Mouse (Mus musculus) hindbrain, embryonic 15.5 days (tissue): ENCODE results near the gene Wnt3a. TPM values are rescaled to one million over a fixed set of nuclear protein-coding genes. Genes with fewer than 3 reads are reported as not detected.
A peak's percentile ranks its signal among the peaks of the same experiment; 100 is the strongest.

Experiments
- ATAC-seq: fragments of 200-750 bp; cut with Nextera tagmentation; 2 replicates; pipeline ENCODE4 v1.8.0; 2017; ENCODE audit warnings: low read depth, moderate number of reproducible peaks, moderate TSS enrichment; ENCODE audit not compliant: low FRiP score
- H3K27ac ChIP-seq: fragments of 300-500 bp; sonication (generic); replicated peaks from 2 replicates; pipeline ENCODE4 v1.5.1; 2015; ENCODE audit warnings: mild to moderate bottlenecking, inconsistent platforms
- H3K27me3 ChIP-seq: fragments of 300-500 bp; sonication (generic); 2 replicates; pipeline ENCODE4 v1.6.1; 2015; ENCODE audit warnings: control low read depth, inconsistent platforms
- H3K36me3 ChIP-seq: fragments of 300-500 bp; sonication (generic); 2 replicates; pipeline ENCODE4 v1.6.1; 2015; ENCODE audit warnings: control low read depth, inconsistent platforms
- H3K4me1 ChIP-seq: fragments of 300-500 bp; sonication (generic); replicated peaks from 2 replicates; pipeline ENCODE4 v1.6.1; 2015; ENCODE audit warnings: control low read depth, inconsistent platforms
- H3K4me2 ChIP-seq: fragments of 300-500 bp; sonication (generic); 2 replicates; pipeline ENCODE4 v1.6.1; 2015; ENCODE audit warnings: moderate library complexity, mild to moderate bottlenecking, inconsistent platforms
- H3K4me3 ChIP-seq: fragments of 300-500 bp; sonication (generic); 2 replicates; pipeline ENCODE4 v1.5.1; 2015; ENCODE audit warnings: mild to moderate bottlenecking, inconsistent platforms
- H3K9ac ChIP-seq: fragments of 300-500 bp; sonication (generic); 2 replicates; pipeline ENCODE4 v1.6.1; 2015; ENCODE audit warnings: inconsistent platforms
- H3K9me3 ChIP-seq: fragments of 300-500 bp; sonication (generic); 2 replicates; pipeline ENCODE4 v1.6.1; 2016; ENCODE audit warnings: control low read depth, inconsistent platforms
- WGBS: fragments of 180-500 bp; shearing (Covaris S2); methylation state at CpG from one replicate; pipeline ENCODE4 v1.1.7; 2015; 5-methylcytosine and 5-hydroxymethylcytosine counted together
- polyA plus RNA-seq: library from polyadenylated mRNA; unstranded; fragments of >200 nt; fragmentation: Nextera tagmentation; extraction: Ambion mirVana; gene quantifications from 2 replicates; pipeline ENCODE4 v1.2.1, GENCODE M21; 2015

Gene Wnt3a
- 0.94 and 1.5 TPM in 2 replicates for polyA plus RNA-seq

GRCm38 (mm10) chr11:59290702-59291303 is at the start of gene Wnt3a:
Gene Wnt3a, minus strand, starts transcription at chr11:59290752.
- Histone ChIP-seq H3K4me3 (peak within 1 kb of the TSS; percentile 35), H3K9ac (no peak within 1 kb of the TSS), H3K4me2 (peak within 1 kb of the TSS; percentile 59), H3K36me3 (no peaks in the 10 kb centered on the region), H3K9me3 (no peaks in the 10 kb centered on the region), H3K27me3 (peaks cover 78% of the 10 kb centered on the region), H3K4me1 (peaks cover 25% of the 10 kb centered on the region), H3K27ac (no peak within 1 kb of the TSS)
- peak; percentile 45; the same call in 1 of the 2 replicates for ATAC-seq
- WGBS = 1% methylated on average over 57 of the region's 60 CpGs

GRCm38 (mm10) chr11:59338736-59339120 is 48.2 kb upstream of the Wnt3a start:
- WGBS = 96% methylated on average over 2 of the region's 2 CpGs
- no peak overlapping the region for H3K4me2 ChIP-seq
- no peak overlapping the region for H3K27ac ChIP-seq
- 0 out of 2 replicates have a peak, but pooled peaks cover 4% of the 10 kb centered on the region for H3K4me1 ChIP-seq
- no peaks in the 10 kb centered on the region for H3K36me3 ChIP-seq
- no peak overlapping the region for H3K9ac ChIP-seq
- H3K9me3 ChIP-seq = no peaks in the 10 kb centered on the region
- no peak overlapping the region for H3K4me3 ChIP-seq
- no peaks in the 10 kb centered on the region for H3K27me3 ChIP-seq
- ATAC-seq = no peak

GRCm38 (mm10) chr11:59337955-59338735 is 47.6 kb upstream of the Wnt3a start:
- Histone ChIP-seq H3K9ac (no peak overlapping the region), H3K9me3 (no peaks in the 10 kb centered on the region), H3K4me3 (no peak overlapping the region), H3K27ac (no peak overlapping the region), H3K4me1 (0 out of 2 replicates have a peak, but pooled peaks cover 4% of the 10 kb centered on the region), H3K4me2 (no peak overlapping the region), H3K27me3 (no peaks in the 10 kb centered on the region), H3K36me3 (no peaks in the 10 kb centered on the region)
- ATAC-seq = no peak
- 62% methylated on average over 13 of the region's 13 CpGs for WGBS

GRCm38 (mm10) chr11:59336381-59336780 is 45.8 kb upstream of the Wnt3a start:
- Histone ChIP-seq H3K9ac (no peak overlapping the region), H3K36me3 (no peaks in the 10 kb centered on the region), H3K27ac (no peak overlapping the region), H3K4me2 (no peak overlapping the region), H3K9me3 (no peaks in the 10 kb centered on the region), H3K27me3 (no peaks in the 10 kb centered on the region), H3K4me1 (0 out of 2 replicates have a peak, but pooled peaks cover 4% of the 10 kb centered on the region), H3K4me3 (no peak overlapping the region)
- ATAC-seq = no peak
- 11% methylated on average over 1 of the region's 1 CpGs for WGBS

GRCm38 (mm10) chr11:59335942-59336341 is 45.4 kb upstream of the Wnt3a start:
- Histone ChIP-seq H3K27me3 (no peaks in the 10 kb centered on the region), H3K9me3 (no peaks in the 10 kb centered on the region), H3K9ac (no peak overlapping the region), H3K27ac (no peak overlapping the region), H3K4me3 (no peak overlapping the region), H3K4me1 (0 out of 2 replicates have a peak, but pooled peaks cover 4% of the 10 kb centered on the region), H3K4me2 (no peak overlapping the region), H3K36me3 (no peaks in the 10 kb centered on the region)
- 57% methylated on average over 2 of the region's 2 CpGs for WGBS
- no peak for ATAC-seq

GRCm38 (mm10) chr11:59335150-59335549 is 44.6 kb upstream of the Wnt3a start:
- WGBS = 80% methylated on average over 4 of the region's 4 CpGs
- Histone ChIP-seq H3K9ac (no peak overlapping the region), H3K36me3 (no peaks in the 10 kb centered on the region), H3K4me1 (peaks cover 7% of the 10 kb centered on the region), H3K4me3 (no peak overlapping the region), H3K27me3 (no peaks in the 10 kb centered on the region), H3K4me2 (no peak overlapping the region), H3K9me3 (no peaks in the 10 kb centered on the region), H3K27ac (no peak overlapping the region)
- no peak for ATAC-seq

GRCm38 (mm10) chr11:59332938-59333337 is 42.4 kb upstream of the Wnt3a start:
- H3K36me3 ChIP-seq = no peaks in the 10 kb centered on the region
- ATAC-seq = no peak
- 61% methylated on average over 9 of the region's 9 CpGs for WGBS

GRCm38 (mm10) chr11:59331167-59331869 is 40.8 kb upstream of the Wnt3a start:
- peaks cover 17% of the 10 kb centered on the region for H3K4me1 ChIP-seq
- WGBS = 83% methylated on average over 16 of the region's 16 CpGs
- H3K9me3 ChIP-seq = no peaks in the 10 kb centered on the region
- H3K4me2 ChIP-seq = no peak overlapping the region
- no peaks in the 10 kb centered on the region for H3K36me3 ChIP-seq
- ATAC-seq = no peak
- H3K27ac ChIP-seq = no peak overlapping the region
- no peak overlapping the region for H3K4me3 ChIP-seq
- H3K27me3 ChIP-seq = no peaks in the 10 kb centered on the region
- no peak overlapping the region for H3K9ac ChIP-seq

More at GRCm38 (mm10) chr11:59332938-59333337, 42.4 kb upstream of the Wnt3a start:
- no peaks in the 10 kb centered on the region for H3K9me3 ChIP-seq
- H3K9ac ChIP-seq = no peak overlapping the region
- H3K27ac ChIP-seq = no peak overlapping the region
- no peak overlapping the region for H3K4me2 ChIP-seq
- no peak overlapping the region for H3K4me3 ChIP-seq
- peaks cover 19% of the 10 kb centered on the region for H3K4me1 ChIP-seq
- H3K27me3 ChIP-seq = no peaks in the 10 kb centered on the region

GRCm38 (mm10) chr11:59330560-59330959 is 40.0 kb upstream of the Wnt3a start:
- ATAC-seq = peak; percentile 17; the same call in 1 of the 2 replicates

GRCm38 (mm10) chr11:59329616-59330015 is 39.1 kb upstream of the Wnt3a start:
- Histone ChIP-seq H3K4me3 (no peak overlapping the region), H3K4me2 (no peak overlapping the region), H3K9me3 (no peaks in the 10 kb centered on the region), H3K9ac (0 out of 2 replicates have a peak overlapping the region, but pooled peaks have one; percentile 4), H3K36me3 (no peaks in the 10 kb centered on the region), H3K27me3 (no peaks in the 10 kb centered on the region), H3K4me1 (peaks cover 14% of the 10 kb centered on the region), H3K27ac (peak overlapping the region; percentile 45; the same call in 1 of the 2 replicates)
- peak; percentile 51; the same call in 1 of the 2 replicates for ATAC-seq
- 22% methylated on average over 6 of the region's 6 CpGs for WGBS

More at GRCm38 (mm10) chr11:59330560-59330959, 40.0 kb upstream of the Wnt3a start:
- Histone ChIP-seq H3K9ac (no peak overlapping the region), H3K4me2 (no peak overlapping the region), H3K9me3 (no peaks in the 10 kb centered on the region), H3K36me3 (no peaks in the 10 kb centered on the region), H3K27ac (no peak overlapping the region), H3K4me3 (no peak overlapping the region), H3K4me1 (peaks cover 14% of the 10 kb centered on the region), H3K27me3 (no peaks in the 10 kb centered on the region)
- 48% methylated on average over 5 of the region's 5 CpGs for WGBS

GRCm38 (mm10) chr11:59327625-59328024 is 37.1 kb upstream of the Wnt3a start:
- no peak for ATAC-seq
- 86% methylated on average over 18 of the region's 18 CpGs for WGBS
- Histone ChIP-seq H3K4me3 (no peak overlapping the region), H3K27ac (no peak overlapping the region), H3K4me1 (peaks cover 14% of the 10 kb centered on the region), H3K36me3 (no peaks in the 10 kb centered on the region), H3K9ac (no peak overlapping the region), H3K27me3 (no peaks in the 10 kb centered on the region), H3K4me2 (no peak overlapping the region), H3K9me3 (no peaks in the 10 kb centered on the region)

GRCm38 (mm10) chr11:59324777-59325176 is 34.2 kb upstream of the Wnt3a start:
- Histone ChIP-seq H3K9me3 (no peaks in the 10 kb centered on the region), H3K4me3 (no peak overlapping the region), H3K9ac (no peak overlapping the region), H3K36me3 (no peaks in the 10 kb centered on the region), H3K4me2 (no peak overlapping the region), H3K27me3 (no peaks in the 10 kb centered on the region), H3K4me1 (peaks cover 8% of the 10 kb centered on the region), H3K27ac (no peak overlapping the region)
- 73% methylated on average over 5 of the region's 5 CpGs for WGBS
- no peak for ATAC-seq
